Mouse (Mus musculus) liver, adult 2 months (tissue): ENCODE measurements around the gene Pdcd6.

Experiments
- CTCF ChIP-seq: fragments of 200-500 bp; IDR thresholded peaks from 2 replicates; pipeline ENCODE4 v1.5.1; 2011; ENCODE audit warnings: low read depth, low read length, control low read depth
- POLR2A ChIP-seq: fragments of 200-500 bp; IDR thresholded peaks from 2 replicates; pipeline ENCODE4 v1.6.1; 2011; ENCODE audit warnings: low read length, control low read depth; ENCODE audit not compliant: insufficient read depth; ENCODE audit errors: extremely low read depth

DNA sequence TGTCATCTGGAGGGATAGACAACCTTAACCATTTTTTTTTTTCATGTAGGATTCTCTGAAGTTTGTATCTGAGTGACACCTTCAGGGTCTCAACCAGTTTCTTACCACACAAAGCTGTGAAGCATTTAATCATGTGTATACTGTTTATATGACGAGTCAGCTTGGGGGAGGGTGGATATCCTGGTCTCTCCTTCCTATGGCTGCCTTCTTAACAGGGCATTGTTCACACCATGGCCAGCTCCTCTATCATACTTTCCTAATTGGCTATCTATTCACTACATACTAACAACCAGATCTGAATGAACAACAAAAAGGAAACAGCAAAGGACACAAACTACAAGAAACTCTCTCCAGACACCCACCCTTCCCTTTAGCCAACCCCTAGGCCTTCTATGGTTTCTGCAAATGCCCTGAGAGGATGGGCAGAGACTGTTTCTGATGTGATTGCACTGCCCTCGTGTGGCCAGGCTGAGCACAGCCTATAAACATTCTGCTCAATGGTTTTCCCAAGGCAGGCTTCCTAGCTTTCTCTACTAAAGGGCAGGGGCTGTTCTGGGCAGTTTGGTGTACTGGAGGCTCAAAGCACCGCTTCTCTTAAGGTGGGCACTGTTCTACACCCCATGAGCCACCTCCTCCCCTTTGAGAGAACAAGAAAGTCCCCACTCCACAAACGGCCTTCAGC, 16.3 kb downstream of the Pdcd6 start:
- TF ChIP-seq CTCF (peak; percentile 88), POLR2A (no peak)
